Mouse (Mus musculus) lung, embryonic 16.5 days (tissue): Measurements from ENCODE around the gene Actn3. TPM values are rescaled to one million over a fixed set of nuclear protein-coding genes. Genes with fewer than 3 reads are reported as not detected.
"Not testable (repeated sequence)": the region's sequence is repeated elsewhere in the genome, so short reads cannot be mapped to it uniquely, and the experiment has no call there.

ENCODE experiments used
- ATAC-seq: fragments of 200-750 bp; cut with Nextera tagmentation; 2 replicates; pipeline ENCODE4 v1.8.0; 2017; ENCODE audit warnings: low read depth, mild to moderate bottlenecking, moderate library complexity
- H3K27ac ChIP-seq: fragments of 300-500 bp; sonication (generic); 2 replicates; pipeline ENCODE4 v1.5.1; 2014; ENCODE audit warnings: mild to moderate bottlenecking, control low read depth, low read length
- H3K27me3 ChIP-seq: fragments of 300-500 bp; sonication (generic); 2 replicates; pipeline ENCODE4 v1.6.1; 2014; ENCODE audit warnings: low read depth, low read length, mixed read lengths; ENCODE audit not compliant: control insufficient read depth, insufficient read depth
- H3K36me3 ChIP-seq: fragments of 300-500 bp; sonication (generic); 2 replicates; pipeline ENCODE4 v1.6.1; 2014; ENCODE audit warnings: low read length; ENCODE audit not compliant: control insufficient read depth, insufficient read depth
- H3K4me1 ChIP-seq: fragments of 300-500 bp; sonication (generic); replicated peaks from 2 replicates; pipeline ENCODE4 v1.6.1; 2014; ENCODE audit warnings: low read length, mixed read lengths; ENCODE audit not compliant: control insufficient read depth, insufficient read depth
- H3K4me2 ChIP-seq: fragments of 300-500 bp; sonication (generic); 2 replicates; pipeline ENCODE4 v1.6.1; 2014; ENCODE audit warnings: low read depth, low read length, control low read depth
- H3K4me3 ChIP-seq: fragments of 300-500 bp; sonication (generic); 2 replicates; pipeline ENCODE4 v1.5.1; 2014; ENCODE audit warnings: mild to moderate bottlenecking, low read length, control low read depth
- H3K9ac ChIP-seq: fragments of 300-500 bp; sonication (generic); 2 replicates; pipeline ENCODE4 v1.6.1; 2014; ENCODE audit warnings: low read length, control low read depth
- H3K9me3 ChIP-seq: fragments of 300-500 bp; sonication (generic); 2 replicates; pipeline ENCODE4 v1.6.1; 2016; ENCODE audit warnings: low read length; ENCODE audit not compliant: control insufficient read depth
- WGBS: fragments of 180-500 bp; shearing (Covaris S2); extraction: QIAGEN DNeasy Blood & Tissue Kit; methylation state at CpG from one replicate; pipeline ENCODE4 v1.1.7; 2014; 5-methylcytosine and 5-hydroxymethylcytosine counted together
- polyA plus RNA-seq: library from polyadenylated mRNA; unstranded; fragments of >200 nt; fragmentation: Nextera tagmentation; extraction: Ambion mirVana; gene quantifications from 2 replicates; pipeline ENCODE4 v1.2.1, GENCODE M21; 2015

The Actn3 gene
- polyA plus RNA-seq, 1 experiment from 2014 or later = 2.1 TPM

GRCm38 (mm10) chr19:4829156-4829555 is 48.6 kb downstream of the Actn3 start:
- H3K27ac ChIP-seq = no peak overlapping the region

GRCm38 (mm10) chr19:4828444-4829114 is 49.1 kb downstream of the Actn3 start:
- Histone ChIP-seq H3K9ac (no peak overlapping the region), H3K36me3 (peaks cover 6% of the 10 kb centered on the region; the same call in 1 of the 2 replicates), H3K9me3 (no peaks in the 10 kb centered on the region), H3K27me3 (no peaks in the 10 kb centered on the region), H3K4me2 (peak overlapping the region; percentile 26; the same call in 1 of the 2 replicates), H3K4me1 (no peaks in the 10 kb centered on the region), H3K4me3 (no peak overlapping the region), H3K27ac (no peak overlapping the region)
- 47% methylated on average over 16 of the region's 16 CpGs for WGBS
- peak; percentile 54 for ATAC-seq

More at GRCm38 (mm10) chr19:4829156-4829555, 48.6 kb downstream of the Actn3 start:
- WGBS = 55% methylated on average over 7 of the region's 7 CpGs
- no peak for ATAC-seq
- peaks cover 6% of the 10 kb centered on the region; the same call in 1 of the 2 replicates for H3K36me3 ChIP-seq
- no peak overlapping the region for H3K4me2 ChIP-seq
- H3K4me1 ChIP-seq = no peaks in the 10 kb centered on the region
- H3K27me3 ChIP-seq = no peaks in the 10 kb centered on the region
- no peak overlapping the region for H3K9ac ChIP-seq
- H3K4me3 ChIP-seq = no peak overlapping the region
- no peaks in the 10 kb centered on the region for H3K9me3 ChIP-seq

- H3K27ac ChIP-seq = no peak overlapping the region
- H3K36me3 ChIP-seq = peaks cover 3% of the 10 kb centered on the region; the same call in 1 of the 2 replicates
- H3K4me2 ChIP-seq = no peak overlapping the region
- WGBS = 63% methylated on average over 5 of the region's 5 CpGs
- H3K4me1 ChIP-seq = no peaks in the 10 kb centered on the region
- no peak overlapping the region for H3K9ac ChIP-seq
- H3K27me3 ChIP-seq = no peaks in the 10 kb centered on the region
- H3K4me3 ChIP-seq = no peak overlapping the region
- ATAC-seq = peak; percentile 88
- no peaks in the 10 kb centered on the region for H3K9me3 ChIP-seq
These were observed 56.9 kb downstream of the Actn3 start for GRCm38 (mm10) chr19:4820678-4821303.

- H3K4me2 ChIP-seq = no peak overlapping the region
- H3K27me3 ChIP-seq = no peaks in the 10 kb centered on the region
- H3K27ac ChIP-seq = no peak overlapping the region
- 14% methylated on average over 1 of the region's 1 CpGs for WGBS
- no peaks in the 10 kb centered on the region; the same call in 1 of the 2 replicates for H3K4me1 ChIP-seq
- no peak overlapping the region for H3K4me3 ChIP-seq
- no peaks in the 10 kb centered on the region for H3K36me3 ChIP-seq
- H3K9ac ChIP-seq = no peak overlapping the region
- no peaks in the 10 kb centered on the region for H3K9me3 ChIP-seq
- peak; percentile 34; the same call in 1 of the 2 replicates for ATAC-seq
These were observed 60.4 kb downstream of the Actn3 start for GRCm38 (mm10) chr19:4817182-4817835.

- Histone ChIP-seq H3K4me2 (no peak overlapping the region), H3K4me1 (peaks cover 13% of the 10 kb centered on the region), H3K27me3 (no peaks in the 10 kb centered on the region), H3K27ac (no peak overlapping the region), H3K4me3 (no peak overlapping the region), H3K9me3 (no peaks in the 10 kb centered on the region), H3K9ac (no peak overlapping the region), H3K36me3 (no peaks in the 10 kb centered on the region)
- WGBS = 87% methylated on average over 6 of the region's 6 CpGs
- no peak for ATAC-seq
These were observed 64.7 kb downstream of the Actn3 start for GRCm38 (mm10) chr19:4813015-4813414.

GRCm38 (mm10) chr19:4812334-4812949 is 65.3 kb downstream of the Actn3 start:
- H3K4me1 ChIP-seq = peaks cover 16% of the 10 kb centered on the region
- WGBS = 72% methylated on average over 8 of the region's 8 CpGs
- ATAC-seq, H3K27me3 ChIP-seq, H3K36me3 ChIP-seq, H3K9me3 ChIP-seq: not testable (repeated sequence)
- H3K27ac ChIP-seq = peak overlapping the region; percentile 97
- peak overlapping the region; percentile 95 for H3K4me3 ChIP-seq
- H3K9ac ChIP-seq = peak overlapping the region; percentile 98
- peak overlapping the region; percentile 70 for H3K4me2 ChIP-seq

- peak overlapping the region; percentile 95 for H3K4me3 ChIP-seq
- H3K27ac ChIP-seq = peak overlapping the region; percentile 97
- peak overlapping the region; percentile 98 for H3K9ac ChIP-seq
- no peaks in the 10 kb centered on the region for H3K27me3 ChIP-seq
- peak overlapping the region; percentile 70 for H3K4me2 ChIP-seq
- WGBS = 2% methylated on average over 12 of the region's 12 CpGs
- peak; percentile 43 for ATAC-seq
- no peaks in the 10 kb centered on the region for H3K9me3 ChIP-seq
- peaks cover 16% of the 10 kb centered on the region for H3K4me1 ChIP-seq
- no peaks in the 10 kb centered on the region for H3K36me3 ChIP-seq
These were observed 65.8 kb downstream of the Actn3 start for GRCm38 (mm10) chr19:4811909-4812242.
